Mouse (Mus musculus) kidney, embryonic 15.5 days (tissue): Measurements from ENCODE around the gene Otud7b. TPM values are rescaled to one million over a fixed set of nuclear protein-coding genes. Genes with fewer than 3 reads are reported as not detected.
"Not testable (repeated sequence)": the region's sequence is repeated elsewhere in the genome, so short reads cannot be mapped to it uniquely, and the experiment has no call there.

Experiments used
- ATAC-seq: fragments of 200-750 bp; cut with Nextera tagmentation; replicated peaks from 2 replicates; pipeline ENCODE4 v1.8.0; 2017; ENCODE audit warnings: moderate TSS enrichment; ENCODE audit not compliant: low FRiP score
- H3K27ac ChIP-seq: fragments of 300-500 bp; sonication (generic); 2 replicates; pipeline ENCODE4 v1.5.1; 2015; ENCODE audit warnings: mild to moderate bottlenecking, inconsistent platforms
- H3K27me3 ChIP-seq: fragments of 300-500 bp; sonication (generic); 2 replicates; pipeline ENCODE4 v1.6.1; 2015; ENCODE audit warnings: inconsistent platforms
- H3K36me3 ChIP-seq: fragments of 300-500 bp; sonication (generic); 2 replicates; pipeline ENCODE4 v1.6.1; 2015; ENCODE audit warnings: inconsistent platforms
- H3K4me1 ChIP-seq: fragments of 300-500 bp; sonication (generic); 2 replicates; pipeline ENCODE4 v1.6.1; 2015; ENCODE audit warnings: inconsistent platforms
- H3K4me2 ChIP-seq: fragments of 300-500 bp; sonication (generic); 2 replicates; pipeline ENCODE4 v1.6.1; 2015; ENCODE audit warnings: moderate library complexity, mild to moderate bottlenecking, inconsistent platforms
- H3K4me3 ChIP-seq: fragments of 300-500 bp; sonication (generic); replicated peaks from 2 replicates; pipeline ENCODE4 v1.5.1; 2015; ENCODE audit warnings: mild to moderate bottlenecking, inconsistent platforms
- H3K9ac ChIP-seq: fragments of 300-500 bp; sonication (generic); 2 replicates; pipeline ENCODE4 v1.6.1; 2015; ENCODE audit warnings: mild to moderate bottlenecking, inconsistent platforms
- H3K9me3 ChIP-seq: fragments of 300-500 bp; sonication (generic); replicated peaks from 2 replicates; pipeline ENCODE4 v1.6.1; 2016; ENCODE audit warnings: inconsistent platforms
- WGBS: fragments of 180-500 bp; shearing (Covaris S2); methylation state at CpG from one replicate; pipeline ENCODE4 v1.1.7; 2015; ENCODE audit warnings: mixed read lengths; 5-methylcytosine and 5-hydroxymethylcytosine counted together
- polyA plus RNA-seq: library from polyadenylated mRNA; unstranded; fragments of >200 nt; fragmentation: Nextera tagmentation; extraction: Ambion mirVana; gene quantifications from 2 replicates; pipeline ENCODE4 v1.2.1, GENCODE M21; 2015

The Otud7b gene
- polyA plus RNA-seq, 1 experiment from 2014 or later, result 21.0 TPM

- ATAC-seq, result no peak
- H3K27me3 ChIP-seq, result 0 out of 2 replicates have a peak, but pooled peaks cover 6% of the 10 kb centered on the region
- H3K9ac ChIP-seq, result no peak overlapping the region
- H3K36me3 ChIP-seq, result no peaks in the 10 kb centered on the region; the same call in 1 of the 2 replicates
- 91% methylated on average over 10 of the region's 10 CpGs for WGBS
- no peak overlapping the region for H3K4me2 ChIP-seq
- H3K9me3 ChIP-seq, result no peaks in the 10 kb centered on the region
- peaks cover 17% of the 10 kb centered on the region for H3K4me1 ChIP-seq
- no peak overlapping the region for H3K27ac ChIP-seq
- no peak overlapping the region for H3K4me3 ChIP-seq
These were observed 90.6 kb downstream of the Otud7b start for GRCm38 (mm10) chr3:96194966-96195365.

DNA sequence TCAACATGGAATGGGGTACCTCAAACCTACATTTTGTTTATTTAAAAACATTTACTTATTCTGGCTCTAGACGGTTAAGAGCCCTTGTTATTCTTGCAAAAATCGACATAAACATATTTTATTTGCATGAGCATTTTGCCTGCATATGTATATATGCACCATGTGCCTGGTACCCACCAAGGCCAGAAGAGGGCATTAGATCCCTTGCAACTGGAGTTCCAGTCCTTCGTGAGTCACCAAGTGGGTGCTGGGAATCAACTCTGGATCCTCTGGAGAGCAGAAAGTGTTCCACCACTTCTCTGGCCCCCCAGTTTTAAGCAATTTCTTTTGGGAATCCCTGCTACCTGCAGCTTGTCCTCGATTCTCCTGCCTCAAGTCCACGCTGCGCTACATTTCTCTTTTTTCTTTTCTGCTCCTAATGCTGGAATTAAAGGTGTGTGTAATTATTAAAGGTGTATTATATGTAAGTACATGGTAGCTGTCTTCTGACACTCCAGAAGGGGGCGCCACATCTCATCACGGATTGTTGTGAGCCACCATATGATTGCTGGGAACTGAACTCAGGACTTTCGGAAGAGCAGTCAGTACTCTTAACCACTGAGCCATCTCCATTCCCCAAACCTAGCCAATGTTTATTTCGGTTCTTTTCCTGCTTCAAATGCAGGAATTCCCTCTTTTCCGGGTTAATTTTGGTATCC, 91.4 kb downstream of the Otud7b start:
- no peaks in the 10 kb centered on the region for H3K9me3 ChIP-seq
- H3K9ac ChIP-seq, result no peak overlapping the region
- H3K36me3 ChIP-seq, result no peaks in the 10 kb centered on the region; the same call in 1 of the 2 replicates
- no peak overlapping the region for H3K27ac ChIP-seq
- H3K4me2 ChIP-seq, result 0 out of 2 replicates have a peak overlapping the region, but pooled peaks have one; percentile 98
- no peak overlapping the region for H3K4me3 ChIP-seq
- peaks cover 17% of the 10 kb centered on the region for H3K4me1 ChIP-seq
- H3K27me3 ChIP-seq, result 0 out of 2 replicates have a peak, but pooled peaks cover 6% of the 10 kb centered on the region
- WGBS, result 93% methylated on average over 11 of the region's 11 CpGs
- ATAC-seq, result no peak

DNA sequence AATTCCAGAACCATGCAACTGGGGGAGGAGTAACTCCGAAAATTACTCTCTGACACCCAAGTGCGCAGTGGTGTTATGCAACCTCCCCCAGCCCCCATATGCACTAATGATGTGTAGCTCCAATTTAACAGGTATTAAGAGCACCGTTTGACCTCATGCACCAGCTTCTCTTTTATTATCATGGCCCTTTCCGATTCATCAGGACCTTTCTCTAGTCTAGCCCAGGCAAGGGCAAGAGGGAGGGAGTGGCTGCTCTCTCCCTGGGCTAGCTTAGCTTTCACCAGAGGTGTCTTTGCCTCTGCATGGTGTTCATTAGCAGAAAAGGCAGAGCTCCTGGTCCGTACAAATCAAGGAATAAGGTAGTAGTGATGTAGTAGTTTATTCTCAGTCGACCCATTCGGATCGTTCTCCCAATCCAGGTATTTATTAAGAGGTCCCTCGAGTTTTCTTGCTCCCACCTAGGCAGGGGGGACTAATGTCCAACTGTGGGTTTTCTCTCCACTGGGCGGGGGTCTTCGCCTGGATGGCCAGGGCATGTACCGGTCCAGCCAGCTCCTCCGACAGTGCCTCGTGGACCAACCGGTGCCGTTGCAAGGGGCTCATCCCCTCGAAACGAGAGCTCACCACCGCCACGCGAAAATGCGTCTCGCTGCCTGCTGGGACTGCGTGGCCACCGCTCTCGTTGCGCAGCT, 92.3 kb downstream of the Otud7b start:
- Histone ChIP-seq H3K36me3 (no peaks in the 10 kb centered on the region; the same call in 1 of the 2 replicates), H3K27me3 (0 out of 2 replicates have a peak, but pooled peaks cover 6% of the 10 kb centered on the region), H3K27ac (peak overlapping the region; percentile 96), H3K4me1 (peaks cover 17% of the 10 kb centered on the region), H3K9ac (peak overlapping the region; percentile 85), H3K4me3 (peak overlapping the region; percentile 77), H3K9me3 (no peaks in the 10 kb centered on the region), H3K4me2 (peak overlapping the region; percentile 98)
- WGBS, result 15% methylated on average over 27 of the region's 27 CpGs
- ATAC-seq, result peak; percentile 44; the same call in 1 of the 2 replicates

DNA sequence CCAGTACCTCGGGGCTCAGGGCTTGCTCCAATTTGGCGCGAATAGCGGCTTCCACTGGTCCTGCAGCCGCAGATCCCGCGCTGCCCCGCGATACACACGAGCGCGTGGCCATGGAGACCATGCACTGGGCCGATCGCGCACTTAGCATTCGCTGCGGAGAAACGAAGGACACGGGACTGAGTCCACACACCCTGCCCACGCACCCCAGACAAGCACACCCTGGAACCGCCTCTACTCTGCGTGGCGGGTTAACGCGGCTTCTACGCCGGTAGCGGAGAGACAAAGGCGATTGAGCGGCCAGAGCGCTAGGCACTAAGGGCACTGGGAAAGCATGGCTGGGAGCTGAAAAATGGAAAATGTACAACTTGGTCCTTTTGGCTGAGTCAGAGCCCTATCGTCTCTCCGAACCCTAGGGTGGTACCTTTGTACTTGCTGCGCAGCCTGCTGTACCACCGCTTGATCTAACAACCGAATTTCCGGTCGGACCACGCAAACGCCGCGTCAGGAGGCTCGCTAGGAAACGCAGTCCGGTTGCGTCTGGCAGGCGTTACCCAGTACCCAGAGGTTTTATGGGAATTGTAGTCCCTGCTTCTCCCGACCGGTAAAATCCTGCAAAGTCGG, 92.9 kb downstream of the Otud7b start:
- Histone ChIP-seq H3K4me2 (peak overlapping the region; percentile 98), H3K27me3 (0 out of 2 replicates have a peak, but pooled peaks cover 6% of the 10 kb centered on the region), H3K9ac (peak overlapping the region; percentile 85), H3K4me1 (peaks cover 17% of the 10 kb centered on the region), H3K9me3 (no peaks in the 10 kb centered on the region), H3K4me3 (peak overlapping the region; percentile 77), H3K27ac (peak overlapping the region; percentile 96), H3K36me3 (no peaks in the 10 kb centered on the region; the same call in 1 of the 2 replicates)
- peak; percentile 93 for ATAC-seq
- under 1% methylated on average over 50 of the region's 50 CpGs for WGBS

DNA sequence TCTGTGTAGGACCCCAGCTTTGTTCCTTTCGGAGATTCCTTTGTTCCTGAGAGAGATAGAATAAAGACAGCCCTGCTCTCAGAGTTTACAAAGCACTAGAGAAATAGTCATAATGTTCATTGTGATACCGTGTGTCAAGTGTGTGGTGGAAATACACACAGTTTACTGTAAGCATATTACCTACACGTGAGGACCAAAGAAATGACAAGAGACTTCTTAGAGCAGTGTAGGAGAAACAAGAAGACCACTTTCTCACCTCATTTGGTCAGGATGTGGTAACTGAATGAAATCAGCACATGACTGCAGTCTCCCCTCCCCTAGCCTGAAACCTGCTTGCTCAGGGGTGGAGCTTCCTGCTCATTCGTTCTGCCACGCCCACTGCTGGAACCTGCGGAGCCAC, 93.9 kb downstream of the Otud7b start:
- Histone ChIP-seq H3K4me2 (peak overlapping the region; percentile 98), H3K9me3 (no peaks in the 10 kb centered on the region), H3K4me1 (peaks cover 17% of the 10 kb centered on the region), H3K4me3 (peak overlapping the region; percentile 77), H3K27me3 (0 out of 2 replicates have a peak, but pooled peaks cover 6% of the 10 kb centered on the region), H3K36me3 (no peaks in the 10 kb centered on the region; the same call in 1 of the 2 replicates), H3K9ac (0 out of 2 replicates have a peak overlapping the region, but pooled peaks have one; percentile 17), H3K27ac (peak overlapping the region; percentile 54)
- WGBS, result 3% methylated on average over 6 of the region's 6 CpGs
- peak; percentile 27 for ATAC-seq

GRCm38 (mm10) chr3:96198601-96199251, 94.4 kb downstream of the Otud7b start:
- Histone ChIP-seq H3K4me1 (peaks cover 17% of the 10 kb centered on the region), H3K4me2 (peak overlapping the region; percentile 98)
- H3K27me3 ChIP-seq, H3K4me3 ChIP-seq, H3K9me3 ChIP-seq, H3K27ac ChIP-seq, ATAC-seq, H3K36me3 ChIP-seq, H3K9ac ChIP-seq: not testable (repeated sequence)
- 22% methylated on average over 8 of the region's 8 CpGs for WGBS

DNA sequence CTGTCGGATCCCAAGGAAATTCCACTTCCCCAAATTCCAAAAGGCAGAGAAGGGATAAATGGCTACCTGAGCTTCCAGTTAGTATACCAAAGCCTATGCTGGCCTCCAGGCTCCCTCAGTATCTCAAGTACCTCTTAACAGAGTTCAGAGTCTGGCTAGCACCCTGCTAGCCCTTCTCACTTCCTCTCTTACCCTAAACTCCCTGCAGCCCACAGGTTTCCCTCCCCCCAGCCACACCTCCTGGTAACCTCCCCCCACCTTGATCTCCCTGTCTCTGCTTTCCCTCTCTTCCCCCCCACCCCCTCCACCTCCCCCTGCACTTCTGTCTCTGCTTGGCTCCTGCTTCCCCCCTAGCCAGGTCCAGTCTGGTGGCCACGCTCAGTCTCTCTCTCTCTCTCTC, 95.4 kb downstream of the Otud7b start:
- no peak overlapping the region for H3K27ac ChIP-seq
- H3K9me3 ChIP-seq, result no peaks in the 10 kb centered on the region
- no peaks in the 10 kb centered on the region; the same call in 1 of the 2 replicates for H3K36me3 ChIP-seq
- peaks cover 17% of the 10 kb centered on the region for H3K4me1 ChIP-seq
- WGBS, result 59% methylated on average over 2 of the region's 2 CpGs
- no peak for ATAC-seq
- no peak overlapping the region for H3K4me3 ChIP-seq
- H3K27me3 ChIP-seq, result 0 out of 2 replicates have a peak, but pooled peaks cover 6% of the 10 kb centered on the region
- H3K4me2 ChIP-seq, result no peak overlapping the region
- no peak overlapping the region for H3K9ac ChIP-seq

GRCm38 (mm10) chr3:96207819-96208218, 103.5 kb downstream of the Otud7b start:
- peaks cover 4% of the 10 kb centered on the region for H3K4me1 ChIP-seq
- no peak for ATAC-seq
- no peak overlapping the region for H3K27ac ChIP-seq
- H3K9me3 ChIP-seq, result no peaks in the 10 kb centered on the region
- H3K4me2 ChIP-seq, result no peak overlapping the region
- H3K27me3 ChIP-seq, result no peaks in the 10 kb centered on the region
- H3K36me3 ChIP-seq, result no peaks in the 10 kb centered on the region
- H3K9ac ChIP-seq, result no peak overlapping the region
- H3K4me3 ChIP-seq, result no peak overlapping the region
- WGBS, result 86% methylated on average over 3 of the region's 3 CpGs

DNA sequence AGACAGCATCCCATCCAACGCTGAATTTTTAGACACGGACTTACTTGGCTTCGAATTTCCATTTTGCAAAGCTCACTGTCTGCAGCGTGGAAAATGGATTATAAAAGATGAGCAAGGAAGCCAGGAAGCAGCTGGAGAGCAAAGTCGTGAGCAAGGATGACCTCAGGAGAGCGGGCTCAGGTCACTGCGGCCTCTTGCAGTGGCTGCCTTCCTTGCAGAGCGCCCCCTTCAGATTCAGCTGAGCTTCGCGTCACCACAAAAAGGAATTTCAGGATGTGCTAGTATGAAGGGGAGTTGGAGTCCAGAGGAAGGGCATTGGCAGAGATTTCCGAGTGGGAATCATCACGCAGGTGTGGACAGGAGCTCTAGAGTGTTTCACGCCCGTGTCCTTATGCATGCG, 104.9 kb downstream of the Otud7b start:
- Histone ChIP-seq H3K4me3 (no peak overlapping the region), H3K4me1 (peaks cover 4% of the 10 kb centered on the region), H3K9ac (no peak overlapping the region), H3K9me3 (no peaks in the 10 kb centered on the region), H3K27me3 (no peaks in the 10 kb centered on the region), H3K36me3 (no peaks in the 10 kb centered on the region), H3K4me2 (no peak overlapping the region), H3K27ac (no peak overlapping the region)
- ATAC-seq, result no peak
- 32% methylated on average over 15 of the region's 15 CpGs for WGBS
